Mouse (Mus musculus) limb, embryonic 14.5 days (tissue): ENCODE results near the gene Cyb5b. TPM values are rescaled to one million over a fixed set of nuclear protein-coding genes. Genes with fewer than 3 reads are reported as not detected.

ENCODE experiments used
- ATAC-seq: fragments of 200-750 bp; cut with Nextera tagmentation; 2 replicates; pipeline ENCODE4 v1.8.0; 2017; ENCODE audit warnings: low read depth, moderate number of reproducible peaks, moderate TSS enrichment; ENCODE audit not compliant: low FRiP score
- DNase-seq: peaks from one replicate; pipeline ENCODE4 v3.0.0-alpha.2; 2015; ENCODE audit warnings: low spot score
- H3K27ac ChIP-seq: fragments of 300-500 bp; sonication (generic); replicated peaks from 2 replicates; pipeline ENCODE4 v1.5.1; 2014; ENCODE audit warnings: low read depth, mild to moderate bottlenecking, low read length, moderate library complexity, mixed read lengths
- H3K27me3 ChIP-seq: fragments of 300-500 bp; sonication (generic); 2 replicates; pipeline ENCODE4 v1.6.1; 2014; ENCODE audit warnings: low read length, mixed read lengths; ENCODE audit not compliant: control insufficient read depth, insufficient read depth
- H3K36me3 ChIP-seq: fragments of 300-500 bp; sonication (generic); 2 replicates; pipeline ENCODE4 v1.6.1; 2014; ENCODE audit warnings: mild to moderate bottlenecking, low read length, moderate library complexity, mixed read lengths; ENCODE audit not compliant: control insufficient read depth, insufficient read depth
- H3K4me1 ChIP-seq: fragments of 300-500 bp; sonication (generic); 2 replicates; pipeline ENCODE4 v1.6.1; 2014; ENCODE audit warnings: antibody characterized with exemption, low read length, mixed read lengths; ENCODE audit not compliant: control insufficient read depth, insufficient read depth
- H3K4me2 ChIP-seq: fragments of 300-500 bp; sonication (generic); replicated peaks from 2 replicates; pipeline ENCODE4 v1.6.1; 2014; ENCODE audit warnings: low read depth, mild to moderate bottlenecking, low read length, moderate library complexity; ENCODE audit not compliant: severe bottlenecking
- H3K4me3 ChIP-seq: fragments of 300-500 bp; sonication (generic); replicated peaks from 2 replicates; pipeline ENCODE4 v1.5.1; 2014; ENCODE audit warnings: low read length
- H3K9ac ChIP-seq: fragments of 300-500 bp; sonication (generic); 2 replicates; pipeline ENCODE4 v1.6.1; 2014; ENCODE audit warnings: mild to moderate bottlenecking, low read depth, low read length, moderate library complexity; ENCODE audit not compliant: severe bottlenecking
- H3K9me3 ChIP-seq: fragments of 300-500 bp; sonication (generic); 2 replicates; pipeline ENCODE4 v1.6.1; 2016; ENCODE audit warnings: low read length; ENCODE audit not compliant: control insufficient read depth
- POLR2A ChIP-seq: fragments of 200-500 bp; IDR thresholded peaks from 2 replicates; pipeline ENCODE4 v1.8.0; 2012; ENCODE audit warnings: inconsistent platforms, mild to moderate bottlenecking, moderate library complexity, borderline replicate concordance; ENCODE audit not compliant: insufficient read depth, insufficient read length; ENCODE audit errors: extremely low read depth
- WGBS: fragments of 180-500 bp; shearing (Covaris S2); extraction: QIAGEN DNeasy Blood & Tissue Kit; methylation state at CpG from one replicate; pipeline ENCODE4 v1.1.7; 2014; 5-methylcytosine and 5-hydroxymethylcytosine counted together
- polyA plus RNA-seq, 2 experiments: library from polyadenylated mRNA; depleted of rRNA in 1 of 2; stranded (reverse) in 1 of 2; unstranded in 1 of 2; fragments of >200 nt; fragmentation: Nextera tagmentation in 1 of 2; extraction: Ambion mirVana in 1 of 2; gene quantifications; 2 replicates each; pipeline versions ENCODE4 v1.2.1 to v1.2.3; 2012 to 2014

The Cyb5b gene
- polyA plus RNA-seq, 2 experiments, result 60.3 to 82.3 TPM

DNA sequence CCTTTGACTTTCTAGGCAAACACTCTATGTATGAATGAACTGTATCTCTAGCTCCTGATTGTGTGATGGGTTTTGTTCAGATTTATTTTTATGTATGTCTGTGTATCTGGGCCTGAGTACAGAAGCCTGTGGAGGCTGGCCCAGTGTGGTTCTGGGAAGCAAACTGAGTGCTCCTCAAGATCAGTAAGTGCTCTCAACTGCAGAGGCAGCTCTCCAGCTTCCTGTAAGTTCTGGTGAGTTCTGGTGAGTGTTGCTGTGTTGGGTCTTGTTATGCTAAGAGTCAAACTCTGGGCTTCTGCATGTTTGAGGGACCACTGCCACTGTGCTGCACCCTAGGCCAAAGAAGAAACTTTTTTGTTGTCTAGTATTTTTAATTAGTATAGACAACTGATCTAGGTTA, 8.4 kb downstream of the Cyb5b start:
- Histone ChIP-seq H3K4me2 (no peak overlapping the region), H3K4me3 (no peak overlapping the region)
- DNase-seq, result no peak

DNA sequence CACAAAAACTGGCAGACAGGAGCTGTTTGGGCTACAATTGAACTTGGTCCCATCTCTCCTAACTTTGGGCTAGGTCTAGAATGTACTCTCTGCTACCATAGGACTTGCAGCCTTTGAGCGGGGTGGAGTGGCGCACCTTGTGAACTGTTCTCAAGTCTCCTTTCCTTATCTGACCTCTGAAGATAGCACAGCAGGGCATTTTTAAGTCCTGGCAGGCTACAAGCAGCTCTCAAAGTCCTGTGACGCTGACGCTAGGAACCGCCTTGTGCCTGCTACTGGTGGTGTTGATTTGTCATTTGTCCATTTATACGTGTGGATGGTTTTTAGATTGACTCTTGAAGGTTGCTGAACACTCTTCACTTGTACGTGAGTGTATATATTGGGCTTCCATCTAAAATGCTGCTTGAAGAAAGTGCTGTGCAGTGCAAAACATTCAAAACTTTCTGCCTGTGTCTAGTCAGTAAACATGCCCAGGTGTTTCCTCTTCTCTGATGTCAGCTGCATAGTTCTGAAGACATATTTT, 13.9 kb downstream of the Cyb5b start:
- no peak overlapping the region for H3K4me2 ChIP-seq
- H3K27ac ChIP-seq, result no peak overlapping the region
- DNase-seq (no peak), ATAC-seq (no peak)
- no peak overlapping the region for H3K9ac ChIP-seq
- H3K9me3 ChIP-seq, result no peaks in the 10 kb centered on the region
- no peak overlapping the region for H3K4me3 ChIP-seq
- WGBS, result 84% methylated on average over 7 of the region's 7 CpGs
- no peaks in the 10 kb centered on the region for H3K4me1 ChIP-seq
- peaks cover 27% of the 10 kb centered on the region for H3K36me3 ChIP-seq
- TF ChIP-seq POLR2A, result no peak
- H3K27me3 ChIP-seq, result no peaks in the 10 kb centered on the region

More for the DNA sequence above, 8.4 kb downstream of the Cyb5b start:
- TF ChIP-seq POLR2A, result no peak
- ATAC-seq, result no peak
- no peaks in the 10 kb centered on the region for H3K9me3 ChIP-seq
- H3K9ac ChIP-seq, result no peak overlapping the region
- H3K27ac ChIP-seq, result no peak overlapping the region
- H3K36me3 ChIP-seq, result peaks cover 41% of the 10 kb centered on the region
- H3K4me1 ChIP-seq, result no peaks in the 10 kb centered on the region
- no peaks in the 10 kb centered on the region for H3K27me3 ChIP-seq

DNA sequence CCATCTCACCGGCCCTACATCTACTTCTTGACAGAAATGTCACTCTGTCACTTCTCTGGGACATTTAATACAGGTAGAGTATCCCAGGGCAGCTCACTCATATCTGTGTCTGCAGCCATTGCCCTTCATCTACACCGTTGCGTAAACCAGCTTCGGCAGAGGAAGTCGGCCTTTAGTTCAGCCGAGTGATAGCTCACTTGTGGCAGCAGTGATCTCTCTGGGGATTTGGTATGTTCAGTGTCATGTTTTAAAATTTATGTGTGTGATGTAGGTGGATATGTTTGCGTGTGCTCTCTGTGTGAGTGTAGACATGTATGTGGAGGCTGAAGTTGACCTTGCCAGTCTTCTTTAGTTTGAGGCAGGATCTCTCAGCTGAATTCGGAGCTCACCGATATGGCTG, 15.3 kb downstream of the Cyb5b start:
- Histone ChIP-seq H3K27me3 (no peaks in the 10 kb centered on the region), H3K9me3 (no peaks in the 10 kb centered on the region), H3K36me3 (peaks cover 38% of the 10 kb centered on the region), H3K27ac (no peak overlapping the region), H3K4me2 (no peak overlapping the region), H3K4me3 (no peak overlapping the region), H3K9ac (no peak overlapping the region), H3K4me1 (no peaks in the 10 kb centered on the region)
- TF ChIP-seq POLR2A, result no peak
- DNase-seq, result no peak
- WGBS, result 91% methylated on average over 9 of the region's 9 CpGs
- no peak for ATAC-seq

DNA sequence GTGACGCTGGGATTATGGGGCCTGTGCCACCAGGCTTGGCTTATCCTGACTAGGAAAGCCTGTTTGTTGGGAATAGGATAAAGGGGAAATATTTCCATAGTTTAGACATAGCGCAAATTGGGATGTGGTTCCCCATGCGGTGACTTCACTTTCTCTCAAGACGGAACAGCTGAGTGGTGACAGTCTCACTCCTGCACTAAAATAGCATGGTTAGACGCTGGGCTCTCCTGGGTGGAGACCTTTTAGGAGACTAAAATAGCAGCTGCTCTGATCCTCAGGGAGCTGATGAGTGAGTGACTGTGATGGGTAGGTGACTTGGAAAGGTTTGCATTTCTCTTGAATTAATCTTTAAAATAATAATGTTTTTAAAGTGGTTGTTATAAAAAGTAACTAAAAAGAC, 17.4 kb downstream of the Cyb5b start:
- DNase-seq (no peak), ATAC-seq (no peak)
- no peaks in the 10 kb centered on the region for H3K9me3 ChIP-seq
- no peak overlapping the region for H3K4me2 ChIP-seq
- no peak overlapping the region for H3K9ac ChIP-seq
- no peak overlapping the region for H3K27ac ChIP-seq
- H3K4me3 ChIP-seq, result no peak overlapping the region
- no peak for TF ChIP-seq POLR2A
- peaks cover 50% of the 10 kb centered on the region for H3K36me3 ChIP-seq
- H3K4me1 ChIP-seq, result no peaks in the 10 kb centered on the region
- 90% methylated on average over 5 of the region's 5 CpGs for WGBS
- H3K27me3 ChIP-seq, result no peaks in the 10 kb centered on the region

GRCm38 (mm10) chr8:107172152-107172551, 21.7 kb downstream of the Cyb5b start:
- H3K4me3 ChIP-seq, result no peak overlapping the region
- no peaks in the 10 kb centered on the region for H3K9me3 ChIP-seq
- ATAC-seq (no peak), DNase-seq (no peak)
- H3K27me3 ChIP-seq, result no peaks in the 10 kb centered on the region
- no peak overlapping the region for H3K27ac ChIP-seq
- no peak for TF ChIP-seq POLR2A
- H3K4me2 ChIP-seq, result no peak overlapping the region
- peaks cover 68% of the 10 kb centered on the region for H3K36me3 ChIP-seq
- H3K9ac ChIP-seq, result no peak overlapping the region
- 85% methylated on average over 8 of the region's 8 CpGs for WGBS
- no peaks in the 10 kb centered on the region for H3K4me1 ChIP-seq

DNA sequence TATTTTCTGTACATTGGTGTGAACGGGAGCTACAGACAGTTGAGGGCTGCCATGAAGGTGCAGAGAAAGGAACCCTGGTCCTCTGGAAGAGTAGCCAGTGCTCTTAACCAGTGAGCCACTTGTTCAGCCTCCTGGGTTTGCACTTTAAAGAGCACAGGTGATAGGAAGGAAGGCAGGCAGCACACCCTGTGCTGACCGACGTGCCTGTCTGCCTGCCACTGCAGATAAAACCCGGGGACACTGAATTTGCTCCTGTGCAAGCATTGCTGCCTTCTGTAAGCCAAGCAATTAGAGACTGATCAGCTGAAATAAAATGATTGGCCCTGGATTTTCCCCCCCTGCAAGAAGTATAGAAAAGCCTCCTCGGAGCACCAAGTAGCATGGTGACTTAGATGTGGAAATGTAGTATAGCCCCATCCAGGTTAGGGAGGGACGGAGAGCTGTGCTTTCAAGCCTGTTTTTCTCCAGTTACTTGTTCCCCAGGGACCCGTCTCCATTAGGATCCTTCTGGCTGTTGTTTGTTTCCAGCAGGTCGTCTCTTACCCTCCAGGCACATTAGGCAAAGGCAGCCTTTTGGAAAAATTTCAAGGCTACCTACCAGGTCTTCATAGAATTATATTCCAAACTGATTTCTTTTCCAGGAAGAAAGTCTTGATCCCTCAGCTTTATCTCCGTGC, 22.7 kb downstream of the Cyb5b start:
- peaks cover 76% of the 10 kb centered on the region for H3K36me3 ChIP-seq
- no peaks in the 10 kb centered on the region for H3K4me1 ChIP-seq
- H3K27me3 ChIP-seq, result no peaks in the 10 kb centered on the region
- TF ChIP-seq POLR2A, result no peak
- DNase-seq (no peak), ATAC-seq (no peak)
- no peaks in the 10 kb centered on the region; the same call in 1 of the 2 replicates for H3K9me3 ChIP-seq
- H3K9ac ChIP-seq, result no peak overlapping the region
- no peak overlapping the region for H3K4me3 ChIP-seq
- no peak overlapping the region for H3K27ac ChIP-seq
- 77% methylated on average over 9 of the region's 9 CpGs for WGBS
- H3K4me2 ChIP-seq, result no peak overlapping the region
